Mouse (Mus musculus) liver, embryonic 13.5 days (tissue): Measurements from ENCODE around the gene Tfeb. TPM values are rescaled to one million over a fixed set of nuclear protein-coding genes. Genes with fewer than 3 reads are reported as not detected.

Source experiments
- ATAC-seq: fragments of 200-750 bp; cut with Nextera tagmentation; 2 replicates; pipeline ENCODE4 v1.8.0; 2017; ENCODE audit warnings: low read depth, mild to moderate bottlenecking, moderate number of reproducible peaks, moderate library complexity
- DNase-seq: peaks from one replicate; pipeline ENCODE4 v3.0.0; 2022
- H3K27ac ChIP-seq: fragments of 300-500 bp; sonication (generic); 2 replicates; pipeline ENCODE4 v1.5.1; 2015; ENCODE audit warnings: moderate library complexity, mild to moderate bottlenecking, inconsistent platforms
- H3K27me3 ChIP-seq: fragments of 300-500 bp; sonication (generic); 2 replicates; pipeline ENCODE4 v1.6.1; 2015; ENCODE audit warnings: mild to moderate bottlenecking, inconsistent platforms
- H3K36me3 ChIP-seq: fragments of 300-500 bp; sonication (generic); 2 replicates; pipeline ENCODE4 v1.6.1; 2015; ENCODE audit warnings: mild to moderate bottlenecking, inconsistent platforms
- H3K4me1 ChIP-seq: fragments of 300-500 bp; sonication (generic); replicated peaks from 2 replicates; pipeline ENCODE4 v1.6.1; 2015; ENCODE audit warnings: inconsistent platforms
- H3K4me2 ChIP-seq: fragments of 300-500 bp; sonication (generic); 2 replicates; pipeline ENCODE4 v1.6.1; 2015; ENCODE audit warnings: inconsistent platforms, mild to moderate bottlenecking, moderate library complexity
- H3K4me3 ChIP-seq: fragments of 300-500 bp; sonication (generic); replicated peaks from 2 replicates; pipeline ENCODE4 v1.5.1; 2015; ENCODE audit warnings: mild to moderate bottlenecking, inconsistent platforms
- H3K9ac ChIP-seq: fragments of 300-500 bp; sonication (generic); 2 replicates; pipeline ENCODE4 v1.6.1; 2015; ENCODE audit warnings: mild to moderate bottlenecking, inconsistent platforms
- H3K9me3 ChIP-seq: fragments of 300-500 bp; sonication (generic); replicated peaks from 2 replicates; pipeline ENCODE4 v1.6.1; 2016; ENCODE audit warnings: inconsistent platforms
- WGBS: fragments of 180-500 bp; shearing (Covaris S2); methylation state at CpG from one replicate; pipeline ENCODE4 v1.1.7; 2015; ENCODE audit not compliant: insufficient replicate concordance; 5-methylcytosine and 5-hydroxymethylcytosine counted together
- polyA plus RNA-seq: library from polyadenylated mRNA; unstranded; fragments of >200 nt; fragmentation: Nextera tagmentation; extraction: Ambion mirVana; gene quantifications from 2 replicates; pipeline ENCODE4 v1.2.1, GENCODE M21; 2015

Gene Tfeb
- polyA plus RNA-seq, 1 experiment from 2014 or later = 4.4 TPM

GRCm38 (mm10) chr17:47792098-47792863 lies 55.5 kb downstream of the Tfeb start:
- Histone ChIP-seq H3K4me3 (no peak overlapping the region), H3K4me1 (0 out of 2 replicates have a peak, but pooled peaks cover 10% of the 10 kb centered on the region), H3K4me2 (no peak overlapping the region), H3K9ac (no peak overlapping the region), H3K27ac (no peak overlapping the region), H3K9me3 (no peaks in the 10 kb centered on the region), H3K27me3 (peaks cover 11% of the 10 kb centered on the region), H3K36me3 (no peaks in the 10 kb centered on the region)
- ATAC-seq (0 out of 2 replicates have a peak, but pooled peaks have one; percentile 14), DNase-seq (peak; percentile 40)
- 25% methylated on average over 15 of the region's 15 CpGs for WGBS

- no peak overlapping the region for H3K27ac ChIP-seq
These were observed 56.5 kb downstream of the Tfeb start for GRCm38 (mm10) chr17:47793377-47793776.

GRCm38 (mm10) chr17:47795446-47795845 lies 58.6 kb downstream of the Tfeb start:
- Histone ChIP-seq H3K27ac (no peak overlapping the region), H3K27me3 (no peaks in the 10 kb centered on the region), H3K4me1 (0 out of 2 replicates have a peak, but pooled peaks cover 14% of the 10 kb centered on the region), H3K4me2 (no peak overlapping the region), H3K36me3 (no peaks in the 10 kb centered on the region), H3K9me3 (no peaks in the 10 kb centered on the region), H3K4me3 (no peak overlapping the region), H3K9ac (no peak overlapping the region)
- DNase-seq (peak; percentile 33), ATAC-seq (no peak)
- 32% methylated on average over 3 of the region's 3 CpGs for WGBS

More at GRCm38 (mm10) chr17:47793377-47793776, 56.5 kb downstream of the Tfeb start:
- WGBS = 11% methylated on average over 9 of the region's 9 CpGs
- Histone ChIP-seq H3K4me2 (no peak overlapping the region), H3K27me3 (0 out of 2 replicates have a peak, but pooled peaks cover under 1% of the 10 kb centered on the region), H3K9ac (no peak overlapping the region), H3K4me3 (no peak overlapping the region), H3K4me1 (0 out of 2 replicates have a peak, but pooled peaks cover 14% of the 10 kb centered on the region), H3K9me3 (no peaks in the 10 kb centered on the region), H3K36me3 (no peaks in the 10 kb centered on the region)
- DNase-seq (peak; percentile 53), ATAC-seq (peak; percentile 57)

GRCm38 (mm10) chr17:47796156-47796816 lies 59.5 kb downstream of the Tfeb start:
- Histone ChIP-seq H3K4me1 (0 out of 2 replicates have a peak, but pooled peaks cover 14% of the 10 kb centered on the region), H3K4me2 (no peak overlapping the region), H3K36me3 (no peaks in the 10 kb centered on the region), H3K9me3 (no peaks in the 10 kb centered on the region), H3K9ac (no peak overlapping the region), H3K27me3 (no peaks in the 10 kb centered on the region), H3K4me3 (no peak overlapping the region), H3K27ac (no peak overlapping the region)
- no peak for DNase-seq
- no peak for ATAC-seq
- 68% methylated on average over 16 of the region's 16 CpGs for WGBS

- H3K4me1 ChIP-seq = 0 out of 2 replicates have a peak, but pooled peaks cover 14% of the 10 kb centered on the region
These were observed 60.1 kb downstream of the Tfeb start for GRCm38 (mm10) chr17:47796968-47797367.

GRCm38 (mm10) chr17:47797383-47797782 lies 60.6 kb downstream of the Tfeb start:
- no peak for ATAC-seq
- Histone ChIP-seq H3K4me1 (peaks cover 17% of the 10 kb centered on the region; the same call in 1 of the 2 replicates), H3K4me2 (no peak overlapping the region), H3K4me3 (no peak overlapping the region), H3K9ac (no peak overlapping the region), H3K27me3 (no peaks in the 10 kb centered on the region), H3K36me3 (no peaks in the 10 kb centered on the region), H3K27ac (no peak overlapping the region), H3K9me3 (no peaks in the 10 kb centered on the region)
- 43% methylated on average over 9 of the region's 9 CpGs for WGBS
- DNase-seq = no peak

More at GRCm38 (mm10) chr17:47796968-47797367, 60.1 kb downstream of the Tfeb start:
- Histone ChIP-seq H3K9ac (no peak overlapping the region), H3K36me3 (no peaks in the 10 kb centered on the region), H3K27ac (no peak overlapping the region), H3K9me3 (no peaks in the 10 kb centered on the region), H3K27me3 (no peaks in the 10 kb centered on the region), H3K4me3 (no peak overlapping the region), H3K4me2 (no peak overlapping the region)
- no peak for ATAC-seq
- WGBS = 51% methylated on average over 4 of the region's 4 CpGs
- DNase-seq = no peak

GRCm38 (mm10) chr17:47802806-47803205 lies 66.0 kb downstream of the Tfeb start:
- ATAC-seq (no peak), DNase-seq (no peak)
- no peak overlapping the region for H3K4me2 ChIP-seq
- no peak overlapping the region for H3K9ac ChIP-seq
- no peaks in the 10 kb centered on the region for H3K27me3 ChIP-seq
- H3K27ac ChIP-seq = no peak overlapping the region
- WGBS = 8% methylated on average over 8 of the region's 8 CpGs
- no peaks in the 10 kb centered on the region for H3K9me3 ChIP-seq
- no peaks in the 10 kb centered on the region for H3K36me3 ChIP-seq
- peaks cover 15% of the 10 kb centered on the region for H3K4me1 ChIP-seq
- no peak overlapping the region for H3K4me3 ChIP-seq

GRCm38 (mm10) chr17:47803662-47804061 lies 66.8 kb downstream of the Tfeb start:
- Histone ChIP-seq H3K27me3 (no peaks in the 10 kb centered on the region), H3K9me3 (no peaks in the 10 kb centered on the region), H3K36me3 (no peaks in the 10 kb centered on the region), H3K4me2 (no peak overlapping the region), H3K4me3 (no peak overlapping the region), H3K4me1 (peaks cover 15% of the 10 kb centered on the region), H3K27ac (no peak overlapping the region), H3K9ac (no peak overlapping the region)
- ATAC-seq (no peak), DNase-seq (no peak)
- WGBS = 79% methylated on average over 4 of the region's 4 CpGs

GRCm38 (mm10) chr17:47805047-47805835 lies 68.4 kb downstream of the Tfeb start:
- ATAC-seq (no peak), DNase-seq (no peak)
- 51% methylated on average over 13 of the region's 13 CpGs for WGBS
- H3K4me3 ChIP-seq = no peak overlapping the region
- H3K9ac ChIP-seq = no peak overlapping the region
- H3K4me2 ChIP-seq = no peak overlapping the region
- H3K4me1 ChIP-seq = peaks cover 21% of the 10 kb centered on the region
- no peaks in the 10 kb centered on the region for H3K27me3 ChIP-seq
- no peaks in the 10 kb centered on the region for H3K9me3 ChIP-seq
- H3K36me3 ChIP-seq = no peaks in the 10 kb centered on the region
- H3K27ac ChIP-seq = no peak overlapping the region

- Histone ChIP-seq H3K4me1 (peaks cover 21% of the 10 kb centered on the region), H3K27ac (no peak overlapping the region), H3K9ac (no peak overlapping the region), H3K4me2 (no peak overlapping the region), H3K36me3 (no peaks in the 10 kb centered on the region), H3K9me3 (no peaks in the 10 kb centered on the region), H3K4me3 (no peak overlapping the region), H3K27me3 (no peaks in the 10 kb centered on the region)
- DNase-seq (no peak), ATAC-seq (no peak)
- WGBS = 66% methylated on average over 9 of the region's 9 CpGs
These were observed 69.4 kb downstream of the Tfeb start for GRCm38 (mm10) chr17:47806230-47806629.

- no peak overlapping the region for H3K4me2 ChIP-seq
- WGBS = 71% methylated on average over 15 of the region's 15 CpGs
- no peaks in the 10 kb centered on the region for H3K27me3 ChIP-seq
- H3K4me3 ChIP-seq = no peak overlapping the region
- no peak for ATAC-seq
- DNase-seq = no peak
- no peaks in the 10 kb centered on the region for H3K9me3 ChIP-seq
- H3K27ac ChIP-seq = no peak overlapping the region
- H3K9ac ChIP-seq = no peak overlapping the region
- peaks cover 9% of the 10 kb centered on the region; the same call in 1 of the 2 replicates for H3K4me1 ChIP-seq
- H3K36me3 ChIP-seq = no peaks in the 10 kb centered on the region; the same call in 1 of the 2 replicates
These were observed 74.5 kb downstream of the Tfeb start for GRCm38 (mm10) chr17:47811265-47811800.
